Mouse (Mus musculus) forebrain, embryonic 14.5 days (tissue): ENCODE data around the gene Ncs1. TPM values are rescaled to one million over a fixed set of nuclear protein-coding genes. Genes with fewer than 3 reads are reported as not detected.

Source experiments
- ATAC-seq: fragments of 200-750 bp; cut with Nextera tagmentation; 2 replicates; pipeline ENCODE4 v1.8.0; 2017; ENCODE audit warnings: mild to moderate bottlenecking, moderate library complexity
- DNase-seq: peaks from one replicate; pipeline ENCODE4 v3.0.0-alpha.2; 2015; ENCODE audit warnings: low spot score
- H3K27ac ChIP-seq: fragments of 300-500 bp; sonication (generic); 2 replicates; pipeline ENCODE4 v1.5.1; 2014; ENCODE audit warnings: low read depth, mild to moderate bottlenecking, control low read depth, low read length, moderate library complexity
- H3K27me3 ChIP-seq: fragments of 300-500 bp; sonication (generic); replicated peaks from 2 replicates; pipeline ENCODE4 v1.6.1; 2014; ENCODE audit warnings: low read length, control low read depth, mixed read lengths; ENCODE audit not compliant: control insufficient read depth, insufficient read depth
- H3K36me3 ChIP-seq: fragments of 300-500 bp; sonication (generic); 2 replicates; pipeline ENCODE4 v1.6.1; 2014; ENCODE audit warnings: low read length, control low read depth; ENCODE audit not compliant: control insufficient read depth, insufficient read depth
- H3K4me1 ChIP-seq: fragments of 300-500 bp; sonication (generic); 2 replicates; pipeline ENCODE4 v1.6.1; 2014; ENCODE audit warnings: antibody characterized with exemption, low read length, control low read depth; ENCODE audit not compliant: control insufficient read depth, insufficient read depth
- H3K4me2 ChIP-seq: fragments of 300-500 bp; sonication (generic); 2 replicates; pipeline ENCODE4 v1.6.1; 2014; ENCODE audit warnings: mild to moderate bottlenecking, control low read depth, low read length
- H3K4me3 ChIP-seq: fragments of 300-500 bp; sonication (generic); 2 replicates; pipeline ENCODE4 v1.5.1; 2014; ENCODE audit warnings: low read depth, low read length, control low read depth
- H3K9ac ChIP-seq: fragments of 300-500 bp; sonication (generic); 2 replicates; pipeline ENCODE4 v1.6.1; 2014; ENCODE audit warnings: mild to moderate bottlenecking, low read length, control low read depth, moderate library complexity
- H3K9me3 ChIP-seq: fragments of 300-500 bp; sonication (generic); replicated peaks from 2 replicates; pipeline ENCODE4 v1.6.1; 2016; ENCODE audit warnings: low read length, control low read depth, mixed read lengths; ENCODE audit not compliant: control insufficient read depth
- WGBS: fragments of 180-500 bp; shearing (Covaris S2); extraction: QIAGEN DNeasy Blood & Tissue Kit; methylation state at CpG from one replicate; pipeline ENCODE4 v1.1.7; 2014; 5-methylcytosine and 5-hydroxymethylcytosine counted together
- polyA plus RNA-seq: library from polyadenylated mRNA; unstranded; fragments of >200 nt; fragmentation: Nextera tagmentation; extraction: Ambion mirVana; gene quantifications from 2 replicates; pipeline ENCODE4 v1.2.1, GENCODE M21; 2014

Ncs1 gene
- polyA plus RNA-seq, 1 experiment from 2014 or later, result 95.2 TPM

- H3K9ac ChIP-seq, result no peak overlapping the region
- H3K4me3 ChIP-seq, result no peak overlapping the region
- H3K4me1 ChIP-seq, result peaks cover 52% of the 10 kb centered on the region
- peak overlapping the region; percentile 26 for H3K4me2 ChIP-seq
- DNase-seq (peak; percentile 91), ATAC-seq (peak; percentile 82)
- no peaks in the 10 kb centered on the region for H3K9me3 ChIP-seq
- H3K27me3 ChIP-seq, result no peaks in the 10 kb centered on the region
- H3K36me3 ChIP-seq, result no peaks in the 10 kb centered on the region
- 22% methylated on average over 10 of the region's 10 CpGs for WGBS
- H3K27ac ChIP-seq, result peak overlapping the region; percentile 87
Observed at GRCm38 (mm10) chr2:31263746-31264378, 18.2 kb downstream of the Ncs1 start.

DNA sequence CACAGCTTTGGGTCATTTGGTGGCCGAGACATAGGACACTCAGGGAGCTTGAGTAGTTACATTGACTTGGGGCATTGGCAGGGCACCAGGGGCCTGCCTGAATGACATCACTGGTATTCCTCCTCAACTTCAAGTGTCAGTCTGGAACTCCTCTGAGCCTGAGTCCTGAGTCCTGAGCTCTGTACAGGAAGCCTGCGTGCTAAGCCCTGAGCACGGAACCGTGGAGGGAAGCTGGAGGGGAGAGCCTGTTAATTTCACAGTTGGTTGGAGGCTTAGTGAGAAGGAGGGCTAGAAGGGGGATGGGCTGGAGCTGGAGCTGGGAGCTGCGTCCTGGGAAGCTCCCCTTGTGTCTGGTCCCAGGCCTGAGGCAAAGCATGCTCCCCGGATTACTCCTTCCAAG, 21.8 kb downstream of the Ncs1 start:
- DNase-seq (peak; percentile 37), ATAC-seq (no peak)
- H3K36me3 ChIP-seq, result peaks cover 6% of the 10 kb centered on the region; the same call in 1 of the 2 replicates
- H3K9ac ChIP-seq, result no peak overlapping the region
- H3K4me1 ChIP-seq, result peaks cover 49% of the 10 kb centered on the region
- no peak overlapping the region for H3K27ac ChIP-seq
- no peaks in the 10 kb centered on the region for H3K9me3 ChIP-seq
- H3K4me3 ChIP-seq, result no peak overlapping the region
- H3K4me2 ChIP-seq, result no peak overlapping the region
- no peaks in the 10 kb centered on the region for H3K27me3 ChIP-seq
- WGBS, result 7% methylated on average over 6 of the region's 6 CpGs

GRCm38 (mm10) chr2:31268631-31269030, 23.0 kb downstream of the Ncs1 start:
- no peak overlapping the region for H3K9ac ChIP-seq
- ATAC-seq (no peak), DNase-seq (no peak)
- H3K27me3 ChIP-seq, result no peaks in the 10 kb centered on the region
- 47% methylated on average over 5 of the region's 5 CpGs for WGBS
- H3K36me3 ChIP-seq, result peaks cover 9% of the 10 kb centered on the region; the same call in 1 of the 2 replicates
- peaks cover 38% of the 10 kb centered on the region for H3K4me1 ChIP-seq
- H3K4me3 ChIP-seq, result no peak overlapping the region
- no peaks in the 10 kb centered on the region for H3K9me3 ChIP-seq
- no peak overlapping the region for H3K4me2 ChIP-seq
- no peak overlapping the region for H3K27ac ChIP-seq

GRCm38 (mm10) chr2:31269188-31269587, 23.6 kb downstream of the Ncs1 start:
- peak; percentile 70 for DNase-seq
- H3K9ac ChIP-seq, result no peak overlapping the region
- H3K4me2 ChIP-seq, result no peak overlapping the region
- no peaks in the 10 kb centered on the region for H3K9me3 ChIP-seq
- no peaks in the 10 kb centered on the region for H3K27me3 ChIP-seq
- H3K36me3 ChIP-seq, result peaks cover 9% of the 10 kb centered on the region; the same call in 1 of the 2 replicates
- H3K27ac ChIP-seq, result no peak overlapping the region
- H3K4me1 ChIP-seq, result peaks cover 32% of the 10 kb centered on the region
- peak; percentile 47; the same call in 1 of the 2 replicates for ATAC-seq
- H3K4me3 ChIP-seq, result no peak overlapping the region
- 72% methylated on average over 6 of the region's 6 CpGs for WGBS

- WGBS, result 94% methylated on average over 10 of the region's 10 CpGs
- Histone ChIP-seq H3K9ac (no peak overlapping the region), H3K9me3 (no peaks in the 10 kb centered on the region), H3K27ac (no peak overlapping the region), H3K4me3 (no peak overlapping the region), H3K36me3 (peaks cover 9% of the 10 kb centered on the region; the same call in 1 of the 2 replicates), H3K4me2 (no peak overlapping the region), H3K27me3 (no peaks in the 10 kb centered on the region), H3K4me1 (peaks cover 26% of the 10 kb centered on the region)
- ATAC-seq, result no peak
- no peak for DNase-seq
Observed at GRCm38 (mm10) chr2:31269847-31270246, 24.2 kb downstream of the Ncs1 start.

DNA sequence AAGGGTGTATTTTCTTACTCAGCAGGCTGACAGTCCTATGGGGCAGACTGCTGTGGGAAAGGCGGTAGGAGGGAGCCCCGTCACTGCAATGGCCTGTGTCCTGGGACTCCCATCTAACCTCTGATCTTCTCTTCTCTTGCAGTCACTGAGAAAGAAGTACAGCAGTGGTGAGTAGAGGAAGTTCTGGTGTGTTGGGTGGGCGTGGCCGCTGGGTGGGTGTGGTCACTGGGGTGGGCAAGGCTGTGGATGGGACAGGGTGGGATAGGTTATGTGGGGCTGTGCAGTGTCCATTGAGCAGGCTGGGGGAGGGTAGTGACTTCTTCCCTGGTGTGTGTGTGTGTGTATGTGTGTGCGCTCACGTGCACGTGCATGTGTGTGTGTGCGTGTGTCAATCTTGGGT, 24.8 kb downstream of the Ncs1 start:
- no peaks in the 10 kb centered on the region for H3K9me3 ChIP-seq
- H3K27me3 ChIP-seq, result no peaks in the 10 kb centered on the region
- H3K9ac ChIP-seq, result no peak overlapping the region
- H3K27ac ChIP-seq, result no peak overlapping the region
- H3K4me2 ChIP-seq, result no peak overlapping the region
- 95% methylated on average over 8 of the region's 8 CpGs for WGBS
- ATAC-seq (no peak), DNase-seq (no peak)
- peaks cover 12% of the 10 kb centered on the region; the same call in 1 of the 2 replicates for H3K36me3 ChIP-seq
- H3K4me1 ChIP-seq, result peaks cover 20% of the 10 kb centered on the region
- no peak overlapping the region for H3K4me3 ChIP-seq

DNA sequence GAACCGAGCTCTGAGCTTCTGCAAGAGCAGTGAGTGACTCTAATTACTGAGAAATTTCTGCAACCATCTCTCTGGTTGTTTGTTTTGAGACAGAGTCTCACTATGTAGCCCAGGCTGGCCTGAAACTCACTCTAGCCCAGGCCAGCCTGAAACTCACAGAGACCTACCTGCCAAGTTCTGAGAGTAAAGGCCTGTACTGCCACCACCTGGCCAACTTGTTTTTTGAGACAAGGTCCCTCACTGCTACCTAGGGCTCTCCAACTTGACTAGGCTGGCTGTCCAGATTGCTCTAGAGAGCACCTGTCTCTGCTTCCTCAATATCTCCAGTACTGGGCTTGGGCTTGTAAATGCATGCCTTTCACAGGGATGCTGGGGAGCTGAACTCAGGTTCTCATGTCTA, 25.4 kb downstream of the Ncs1 start:
- Histone ChIP-seq H3K9ac (no peak overlapping the region), H3K36me3 (peaks cover 15% of the 10 kb centered on the region; the same call in 1 of the 2 replicates), H3K4me1 (peaks cover 17% of the 10 kb centered on the region), H3K9me3 (no peaks in the 10 kb centered on the region), H3K4me2 (no peak overlapping the region), H3K4me3 (no peak overlapping the region), H3K27ac (no peak overlapping the region), H3K27me3 (no peaks in the 10 kb centered on the region)
- DNase-seq, result no peak
- no peak for ATAC-seq
- 86% methylated on average over 1 of the region's 1 CpGs for WGBS

DNA sequence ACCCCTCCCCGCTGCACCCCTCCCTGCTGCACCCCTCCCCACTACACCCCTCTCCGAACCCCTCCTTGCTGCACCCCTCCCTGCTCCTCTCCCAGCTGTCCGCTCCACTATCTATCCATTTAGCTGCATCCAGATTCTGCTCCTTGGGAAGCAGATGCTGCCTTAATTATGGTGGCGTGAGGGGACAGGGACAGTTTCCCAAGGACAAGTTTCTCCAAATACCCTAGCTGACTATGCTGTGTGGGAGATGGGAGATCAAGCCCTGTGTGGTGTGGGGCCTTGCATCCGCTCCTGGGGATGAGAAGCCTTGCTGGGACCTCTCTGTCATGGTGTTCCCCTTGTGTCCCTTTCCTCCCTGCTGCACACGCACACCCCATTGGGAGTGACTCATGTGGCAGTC, 29.4 kb downstream of the Ncs1 start:
- Histone ChIP-seq H3K4me1 (peaks cover 3% of the 10 kb centered on the region; the same call in 1 of the 2 replicates), H3K27me3 (no peaks in the 10 kb centered on the region), H3K27ac (no peak overlapping the region), H3K9ac (no peak overlapping the region), H3K4me3 (no peak overlapping the region), H3K9me3 (no peaks in the 10 kb centered on the region), H3K4me2 (no peak overlapping the region), H3K36me3 (peaks cover 15% of the 10 kb centered on the region; the same call in 1 of the 2 replicates)
- 87% methylated on average over 6 of the region's 6 CpGs for WGBS
- DNase-seq, result no peak
- ATAC-seq, result no peak

GRCm38 (mm10) chr2:31277810-31278209, 32.2 kb downstream of the Ncs1 start:
- H3K9me3 ChIP-seq, result no peaks in the 10 kb centered on the region
- ATAC-seq (no peak), DNase-seq (no peak)
- peak overlapping the region; percentile 48; the same call in 1 of the 2 replicates for H3K27ac ChIP-seq
- WGBS, result 47% methylated on average over 6 of the region's 6 CpGs
- no peaks in the 10 kb centered on the region for H3K27me3 ChIP-seq
- peaks cover 3% of the 10 kb centered on the region; the same call in 1 of the 2 replicates for H3K4me1 ChIP-seq
- H3K36me3 ChIP-seq, result peaks cover 27% of the 10 kb centered on the region
- no peak overlapping the region for H3K4me3 ChIP-seq
- H3K9ac ChIP-seq, result no peak overlapping the region
- no peak overlapping the region for H3K4me2 ChIP-seq
